Mouse (Mus musculus): ENCODE measurements around the gene Osbpl8.

GRCm38 (mm10) chr10:111149761-111150160 lies 14.8 kb upstream of the Osbpl8 start:
- TF ChIP-seq POLR2A (IDR thresholded peaks at IDR 0.05; ENCODE audit: borderline replicate concordance, insufficient read depth, low read length) (no peak), CTCF (IDR thresholded peaks at IDR 0.05; ENCODE audit: borderline replicate concordance, insufficient read depth, low read depth, low read length) (no peak)

Measured in cerebellum, adult 2 months (tissue).